Mouse (Mus musculus): ENCODE data around the gene Trpc3. TPM values are rescaled to one million over a fixed set of nuclear protein-coding genes. Genes with fewer than 3 reads are reported as not detected.
"Not testable (repeated sequence)": the region's sequence is repeated elsewhere in the genome, so short reads cannot be mapped to it uniquely, and the experiment has no call there.

The Trpc3 gene
- total RNA-seq, 2 experiments from 2014 or later = 15.0 to 20.8 TPM

GRCm38 (mm10) chr3:36605894-36606783 lies 83.8 kb downstream of the Trpc3 start:
- no peak for DNase-seq (ENCODE audit: low spot score in 2 of 2)

GRCm38 (mm10) chr3:36599773-36600172 lies 90.2 kb downstream of the Trpc3 start:
- not testable (repeated sequence) for DNase-seq (ENCODE audit: low spot score in 2 of 2)

DNA sequence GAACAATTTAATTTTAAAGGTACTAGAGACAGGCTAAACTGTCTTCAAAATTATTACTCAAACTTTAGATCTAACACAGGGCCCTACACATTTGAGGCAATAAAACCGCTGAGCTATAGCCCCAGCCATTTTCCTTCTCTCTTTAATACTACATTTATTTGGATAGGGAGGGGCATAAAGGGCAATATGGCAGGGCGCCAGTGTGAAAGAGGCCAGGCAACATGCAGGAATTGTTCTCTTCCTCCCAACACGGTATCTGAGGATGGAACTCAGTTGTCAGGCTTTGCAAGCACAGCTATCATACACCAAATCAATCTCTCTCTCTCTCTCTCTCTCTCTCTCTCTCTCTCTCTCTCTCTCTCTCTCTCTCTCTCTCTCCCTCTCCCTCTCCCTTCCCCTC lies 91.2 kb downstream of the Trpc3 start:
- no peak for DNase-seq (ENCODE audit: low spot score in 2 of 2)

DNA sequence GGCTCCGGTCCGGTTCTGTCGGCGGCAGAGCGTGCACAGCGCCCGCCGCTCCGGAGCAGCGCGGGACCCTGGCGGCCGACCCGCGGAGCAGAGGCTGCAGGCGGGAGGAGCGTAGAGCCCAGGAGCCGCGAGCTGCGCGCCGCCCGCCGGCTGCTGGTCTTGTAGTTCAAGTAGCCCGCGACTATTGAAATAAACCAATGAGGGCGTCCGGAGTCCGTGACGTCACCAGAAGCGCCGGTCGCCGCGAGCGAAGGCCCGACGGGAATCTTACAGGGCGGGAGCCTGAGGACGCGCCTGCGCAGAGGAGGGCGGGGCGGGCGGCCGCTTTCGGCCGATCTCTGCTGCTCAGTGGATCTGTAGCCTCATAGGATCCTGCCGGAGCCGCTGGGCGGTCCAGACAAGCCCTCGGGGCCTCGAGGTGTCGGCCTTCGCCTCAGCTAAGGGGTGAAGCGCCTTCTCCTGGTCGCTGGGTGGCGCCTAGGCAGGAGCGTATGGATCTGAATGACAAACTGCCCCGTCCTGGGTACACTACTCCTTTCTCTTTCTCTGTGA lies 118.1 kb downstream of the Trpc3 start, which contains the start of gene Ccna2:
Ccna2 (minus strand) TSS at position 324 of the 552 bp plus-strand sequence.
- DNase-seq (ENCODE audit: low spot score in 2 of 2) = peak; percentile 97 to 98

DNA sequence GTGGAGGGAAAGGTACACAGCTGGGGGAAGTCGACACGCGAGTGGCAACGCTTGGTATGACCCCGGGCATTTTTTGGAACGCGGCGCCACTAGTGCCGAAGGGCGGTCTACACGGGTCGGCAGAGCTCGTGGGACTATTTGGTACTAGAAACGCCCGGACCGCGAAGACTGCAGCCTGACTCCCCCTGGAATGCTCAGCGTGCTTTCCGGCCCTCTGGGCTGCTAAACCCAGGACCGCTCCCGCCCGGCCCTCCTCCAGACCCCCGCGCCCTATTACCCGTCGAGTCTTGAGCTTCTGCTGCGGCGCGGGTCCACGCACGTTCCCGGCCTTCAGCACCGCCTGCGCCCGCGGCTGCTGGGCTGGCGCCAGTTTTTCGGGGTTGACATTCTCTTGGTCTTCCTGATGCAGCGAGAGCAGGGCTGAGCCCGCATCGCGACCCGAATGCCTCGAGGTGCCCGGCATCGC lies 118.6 kb downstream of the Trpc3 start:
- peak in 1 of 2 experiments; percentile 7 for DNase-seq (ENCODE audit: low spot score in 2 of 2)

Other genes starting within 250 kb of the Trpc3 start
- gene Anxa5, start 214.3 kb downstream of the Trpc3 start, total RNA-seq (2021) = 10 to 100 TPM; 71.6 to 82.2 TPM
- not detected for gene 1810062G17Rik, start 214.2 kb downstream of the Trpc3 start, total RNA-seq (2021)
- 10 to 100 TPM; 34.4 to 35.0 TPM for gene Gm11549, start 168.4 kb downstream of the Trpc3 start, total RNA-seq (2021)
- gene Exosc9, start 137.6 kb downstream of the Trpc3 start, total RNA-seq (2021) = 10 to 100 TPM; 38.2 to 41.0 TPM
- gene Ccna2, start 118.0 kb downstream of the Trpc3 start, total RNA-seq (2021) = under 1 TPM; 0.67 to 0.75 TPM
- 10 to 100 TPM; 15.7 to 17.6 TPM for gene Bbs7, start 76.7 kb downstream of the Trpc3 start, total RNA-seq (2021)
- gene 4932438A13Rik, start 172.9 kb upstream of the Trpc3 start, total RNA-seq (2021) = 100 to 1,000 TPM; 106 to 108 TPM